ENCODE assay signal across 8 mouse cellular contexts in genomic region chr2:54435380-54435779, GRCm38 (mm10). TPM values are rescaled to one million over a fixed set of nuclear protein-coding genes. Genes with fewer than 3 reads are reported as not detected.
DNase-seq lines count a peak whose midpoint lies in the region; ATAC-seq and TF ChIP-seq lines count a peak whose summit lies in the region.
"Had no signal": no experiment of that assay in that cellular context is flagged by ENCODE, and none has a peak within 500 bp of the region (broad histone marks: within the 10 kb centered on the region; RNA-seq: fewer than 3 reads in every experiment).

No protein-coding gene starts in this region.

- no peak for DNase-seq in neural tube, embryonic 11.5 days (ENCODE audit: low spot score)
- DNase-seq in neural tube, embryonic 10.5 days (ENCODE audit: extremely low spot score, low spot score), result no peak
- no peak for DNase-seq in embryonic facial prominence, embryonic 11.5 days (ENCODE audit: low spot score)
- DNase-seq in testis, postnatal 14 days (ENCODE audit: low spot score), result no peak
- no peak for DNase-seq in liver, embryonic 11.5 days (ENCODE audit: low spot score)

- no peak for ATAC-seq in neural tube, embryonic 11.5 days (ENCODE audit: insufficient read depth, low FRiP score, low TSS enrichment)
- ATAC-seq in embryonic facial prominence, embryonic 11.5 days (replicated peaks; ENCODE audit: insufficient number of reproducible peaks, low FRiP score, low TSS enrichment, low read depth), result no peak
- ATAC-seq in hindbrain, embryonic 15.5 days (ENCODE audit: low FRiP score, low read depth), result no peak
- no peak for ATAC-seq in liver, embryonic 11.5 days (replicated peaks; ENCODE audit: low FRiP score)

- H3K9ac ChIP-seq in neural tube, embryonic 11.5 days (ENCODE audit: low read length), result peak overlapping the region; percentile 58
- H3K9ac ChIP-seq in embryonic facial prominence, embryonic 11.5 days (replicated peaks; ENCODE audit: low read length), result no peak overlapping the region
- peak overlapping the region; percentile 77 for H3K9ac ChIP-seq in hindbrain, embryonic 15.5 days
- H3K9ac ChIP-seq in liver, embryonic 11.5 days (ENCODE audit: low read depth, low read length), result no peak overlapping the region

- peak overlapping the region; percentile 98 for H3K4me2 ChIP-seq in neural tube, embryonic 11.5 days (ENCODE audit: low read depth)
- H3K4me2 ChIP-seq in embryonic facial prominence, embryonic 11.5 days (ENCODE audit: low read depth, low read length), result peak overlapping the region; percentile 96; the same call in 1 of the 2 replicates
- peak overlapping the region; percentile 92 for H3K4me2 ChIP-seq in hindbrain, embryonic 15.5 days
- no peak overlapping the region for H3K4me2 ChIP-seq in liver, embryonic 11.5 days

- H3K4me1 ChIP-seq in neural tube, embryonic 11.5 days (ENCODE audit: control insufficient read depth, insufficient read depth, low read length), result peaks cover 2% of the 10 kb centered on the region; the same call in 1 of the 2 replicates
- 0 out of 2 replicates have a peak, but pooled peaks cover 3% of the 10 kb centered on the region for H3K4me1 ChIP-seq in embryonic facial prominence, embryonic 11.5 days (ENCODE audit: control insufficient read depth, insufficient read depth, low read length)
- H3K4me1 ChIP-seq in hindbrain, embryonic 15.5 days (replicated peaks), result peaks cover 17% of the 10 kb centered on the region
- 0 out of 2 replicates have a peak, but pooled peaks cover 2% of the 10 kb centered on the region for H3K4me1 ChIP-seq in olfactory bulb, adult 2 months (ENCODE audit: control insufficient read depth, insufficient read depth, low read length)
- H3K4me1 ChIP-seq in liver, embryonic 11.5 days (replicated peaks; ENCODE audit: control insufficient read depth, insufficient read depth, low read length), result no peaks in the 10 kb centered on the region
- H3K4me1 ChIP-seq: megakaryocyte, embryonic 14.5 days had no signal

- H3K27me3 ChIP-seq in neural tube, embryonic 11.5 days (ENCODE audit: control insufficient read depth, insufficient read depth, low read length), result peaks cover 5% of the 10 kb centered on the region; the same call in 1 of the 2 replicates
- peaks cover 12% of the 10 kb centered on the region for H3K27me3 ChIP-seq in embryonic facial prominence, embryonic 11.5 days (ENCODE audit: control insufficient read depth, insufficient read depth, low read length)
- H3K27me3 ChIP-seq in hindbrain, embryonic 15.5 days, result no peaks in the 10 kb centered on the region
- H3K27me3 ChIP-seq in liver, embryonic 11.5 days (replicated peaks; ENCODE audit: control insufficient read depth, insufficient read depth, low read length), result peaks cover 34% of the 10 kb centered on the region

- no peaks in the 10 kb centered on the region for H3K9me3 ChIP-seq in neural tube, embryonic 11.5 days (ENCODE audit: control insufficient read depth, low read length)
- H3K9me3 ChIP-seq in embryonic facial prominence, embryonic 11.5 days (replicated peaks; ENCODE audit: control insufficient read depth, low read length), result no peaks in the 10 kb centered on the region
- H3K9me3 ChIP-seq in hindbrain, embryonic 15.5 days, result no peaks in the 10 kb centered on the region
- H3K9me3 ChIP-seq in liver, embryonic 11.5 days (ENCODE audit: control insufficient read depth, low read length), result no peaks in the 10 kb centered on the region

- no peak overlapping the region for H3K27ac ChIP-seq in neural tube, embryonic 11.5 days (ENCODE audit: low read depth, low read length)
- no peak overlapping the region for H3K27ac ChIP-seq in embryonic facial prominence, embryonic 11.5 days (replicated peaks; ENCODE audit: low read depth, low read length)
- peak overlapping the region; percentile 85; the same call in 1 of the 2 replicates for H3K27ac ChIP-seq in hindbrain, embryonic 15.5 days (replicated peaks)
- H3K27ac ChIP-seq in olfactory bulb, adult 2 months (ENCODE audit: insufficient read depth, low read depth, low read length), result no peak overlapping the region
- no peak overlapping the region for H3K27ac ChIP-seq in liver, embryonic 11.5 days (ENCODE audit: low read depth, low read length)

- TF ChIP-seq POLR2A in olfactory bulb, adult 2 months (IDR thresholded peaks at IDR 0.05; ENCODE audit: insufficient read depth, low read depth, low read length), result no peak

- no peak for TF ChIP-seq CTCF in olfactory bulb, adult 2 months (IDR thresholded peaks at IDR 0.05; ENCODE audit: insufficient read depth, low read depth, low read length)

- peak overlapping the region; percentile 52 for H3K4me3 ChIP-seq in neural tube, embryonic 11.5 days (ENCODE audit: low read depth, low read length)
- peak overlapping the region; percentile 50; the same call in 1 of the 2 replicates for H3K4me3 ChIP-seq in embryonic facial prominence, embryonic 11.5 days (ENCODE audit: low read depth, low read length)
- peak overlapping the region; percentile 88 for H3K4me3 ChIP-seq in hindbrain, embryonic 15.5 days
- peak overlapping the region; percentile 86; the same call in 1 of the 2 replicates for H3K4me3 ChIP-seq in olfactory bulb, adult 2 months (ENCODE audit: insufficient read depth, low read depth, low read length)
- no peak overlapping the region for H3K4me3 ChIP-seq in liver, embryonic 11.5 days (ENCODE audit: low read depth, low read length)
- H3K4me3 ChIP-seq: megakaryocyte, embryonic 14.5 days had no signal

- WGBS in neural tube, embryonic 11.5 days, result 42% methylated on average over 10 of the region's 10 CpGs
- WGBS in embryonic facial prominence, embryonic 11.5 days, result 44% methylated on average over 10 of the region's 10 CpGs
- WGBS in hindbrain, embryonic 15.5 days, result 45% methylated on average over 10 of the region's 10 CpGs
- WGBS in olfactory bulb, adult 2 months, result 28% methylated on average over 10 of the region's 10 CpGs
- WGBS in liver, embryonic 11.5 days, result 51% methylated on average over 10 of the region's 10 CpGs

- H3K36me3 ChIP-seq in neural tube, embryonic 11.5 days (ENCODE audit: control insufficient read depth, insufficient read depth, low read length), result no peaks in the 10 kb centered on the region
- H3K36me3 ChIP-seq in embryonic facial prominence, embryonic 11.5 days (replicated peaks; ENCODE audit: control insufficient read depth, insufficient read depth, low read depth, low read length), result no peaks in the 10 kb centered on the region
- no peaks in the 10 kb centered on the region for H3K36me3 ChIP-seq in hindbrain, embryonic 15.5 days
- no peaks in the 10 kb centered on the region for H3K36me3 ChIP-seq in liver, embryonic 11.5 days (ENCODE audit: control insufficient read depth, insufficient read depth, low read length)

RNA-seq across cellular contexts. Expression of gene Galnt13, which starts 0.7 kb away (rescaled TPM):
- polyA plus RNA-seq in neural tube, embryonic 11.5 days (2014; fragmentation: Nextera tagmentation; extraction: Ambion mirVana), result 2.2 and 2.8 TPM in 2 replicates
- 0.49 and 0.79 TPM in 2 replicates for polyA plus RNA-seq in embryonic facial prominence, embryonic 11.5 days (2014; fragmentation: Nextera tagmentation; extraction: Ambion mirVana)
- polyA plus RNA-seq in hindbrain, embryonic 15.5 days (2015; fragmentation: Nextera tagmentation; extraction: Ambion mirVana), result 11.4 and 15.0 TPM in 2 replicates
- polyA plus RNA-seq in olfactory bulb, adult 2 months (2012; ENCODE audit: insufficient read depth, insufficient read length, low replicate concordance, missing spikeins), result not detected in 2 replicates
- 0.08 and 0.22 TPM in 2 replicates for polyA plus RNA-seq in liver, embryonic 11.5 days (2014; fragmentation: Nextera tagmentation; extraction: Ambion mirVana)

Comparison
In these comparisons a context has a peak if more than half of its experiments do, and no peak if none do; other contexts are left out.
1. H3K9ac ChIP-seq: peak in neural tube, embryonic 11.5 days (single experiment) and hindbrain, embryonic 15.5 days (single experiment); none in embryonic facial prominence, embryonic 11.5 days (single experiment) and liver, embryonic 11.5 days (single experiment).